Mouse (Mus musculus) spleen, adult 2 months (tissue): ENCODE data around the gene Tasp1.

Experiments used
- CTCF ChIP-seq: fragments of 200-500 bp; IDR thresholded peaks from 2 replicates; pipeline ENCODE4 v1.5.1; 2011; ENCODE audit warnings: mild to moderate bottlenecking, inconsistent platforms; ENCODE audit not compliant: insufficient read depth, insufficient read length, insufficient replicate concordance; ENCODE audit errors: extremely low read depth
- POLR2A ChIP-seq: fragments of 200-500 bp; IDR thresholded peaks from 2 replicates; pipeline ENCODE4 v1.6.1; 2011; ENCODE audit warnings: low read depth, low read length, inconsistent platforms

DNA sequence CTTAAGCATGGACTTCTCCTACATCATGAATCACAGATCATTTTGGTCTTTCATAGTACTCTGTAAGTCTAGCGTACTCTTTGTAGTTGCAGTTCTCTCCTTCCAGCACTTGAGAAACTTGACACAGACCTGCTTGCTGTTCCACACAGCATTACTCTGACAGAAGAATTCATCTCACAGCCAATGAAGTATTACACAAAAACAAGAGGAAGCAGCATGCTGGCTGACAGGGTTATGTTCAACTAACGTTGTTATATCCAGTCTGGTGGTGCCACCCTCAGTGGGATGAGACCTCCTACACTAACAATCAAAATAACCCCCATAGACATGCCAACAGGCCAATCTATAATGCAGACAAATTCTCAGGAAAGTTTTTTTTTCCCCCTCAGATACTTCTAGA lies 99.2 kb downstream of the Tasp1 start:
- no peak for TF ChIP-seq CTCF
- TF ChIP-seq POLR2A: no peak
